Mouse (Mus musculus): Measurements from ENCODE around the gene C1qtnf5. TPM values are rescaled to one million over a fixed set of nuclear protein-coding genes. Genes with fewer than 3 reads are reported as not detected.
A peak's percentile ranks its signal among the peaks of the same experiment; 100 is the strongest.

The C1qtnf5 gene
- polyA plus RNA-seq, 1 experiment from 2014 or later = 2.1 TPM

DNA sequence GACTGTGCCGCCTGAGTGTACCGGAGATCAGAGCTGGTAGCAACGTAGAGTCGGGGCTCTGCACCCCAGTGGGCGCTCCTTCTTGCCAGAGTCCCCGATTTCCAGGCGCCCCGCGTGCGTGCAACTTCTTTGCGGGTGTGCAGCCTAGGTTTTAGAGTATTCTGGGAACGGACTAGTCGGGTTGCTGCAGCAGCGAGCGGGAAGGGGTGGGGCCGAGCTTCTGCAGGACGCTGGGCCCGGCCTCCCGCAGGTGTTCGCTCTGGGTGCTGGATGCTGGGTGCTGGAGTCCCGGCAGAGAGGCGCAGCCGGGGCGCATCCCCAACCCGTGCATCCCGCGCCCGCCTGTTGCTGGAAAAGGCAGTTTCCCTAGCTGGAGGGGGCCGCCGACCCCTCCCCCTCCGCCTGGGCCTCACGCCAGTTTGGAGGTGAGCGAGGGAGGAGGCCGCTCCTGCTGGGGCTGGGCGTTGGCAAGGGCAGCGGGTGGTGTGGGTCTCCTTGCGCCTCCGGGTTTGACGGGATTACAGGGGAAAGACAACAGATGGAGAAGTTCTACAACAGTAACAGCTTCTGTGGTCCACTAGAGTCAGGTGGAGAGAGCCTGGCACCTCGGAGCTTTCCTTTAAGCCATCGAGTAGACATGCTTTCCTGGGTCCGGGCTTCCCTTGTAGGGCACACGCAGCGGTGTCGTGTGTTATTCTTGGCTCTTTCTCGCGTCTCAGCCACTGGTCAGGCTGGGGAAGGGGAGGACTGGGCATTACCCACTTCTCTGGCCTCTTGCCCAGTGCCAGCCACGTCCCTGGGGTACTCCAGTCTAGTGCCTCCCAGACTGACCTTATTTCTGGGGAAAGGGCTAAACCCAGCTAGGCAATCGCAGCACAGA, 28.0 kb downstream of the C1qtnf5 start:
- Histone ChIP-seq H3K27me3 (replicated peaks) (no peaks in the 10 kb centered on the region), H3K36me3 (peaks cover 39% of the 10 kb centered on the region), H3K9ac (peak overlapping the region; percentile 98), H3K4me2 (peak overlapping the region; percentile 89), H3K4me3 (peak overlapping the region; percentile 94), H3K9me3 (no peaks in the 10 kb centered on the region), H3K27ac (replicated peaks) (peak overlapping the region; percentile 97), H3K4me1 (peaks cover 79% of the 10 kb centered on the region)
- ATAC-seq (ENCODE audit: extremely low read depth, insufficient number of reproducible peaks, low FRiP score, low TSS enrichment) = peak; percentile 35; the same call in 1 of the 2 replicates
- 1% methylated on average over 49 of the region's 49 CpGs for WGBS

DNA sequence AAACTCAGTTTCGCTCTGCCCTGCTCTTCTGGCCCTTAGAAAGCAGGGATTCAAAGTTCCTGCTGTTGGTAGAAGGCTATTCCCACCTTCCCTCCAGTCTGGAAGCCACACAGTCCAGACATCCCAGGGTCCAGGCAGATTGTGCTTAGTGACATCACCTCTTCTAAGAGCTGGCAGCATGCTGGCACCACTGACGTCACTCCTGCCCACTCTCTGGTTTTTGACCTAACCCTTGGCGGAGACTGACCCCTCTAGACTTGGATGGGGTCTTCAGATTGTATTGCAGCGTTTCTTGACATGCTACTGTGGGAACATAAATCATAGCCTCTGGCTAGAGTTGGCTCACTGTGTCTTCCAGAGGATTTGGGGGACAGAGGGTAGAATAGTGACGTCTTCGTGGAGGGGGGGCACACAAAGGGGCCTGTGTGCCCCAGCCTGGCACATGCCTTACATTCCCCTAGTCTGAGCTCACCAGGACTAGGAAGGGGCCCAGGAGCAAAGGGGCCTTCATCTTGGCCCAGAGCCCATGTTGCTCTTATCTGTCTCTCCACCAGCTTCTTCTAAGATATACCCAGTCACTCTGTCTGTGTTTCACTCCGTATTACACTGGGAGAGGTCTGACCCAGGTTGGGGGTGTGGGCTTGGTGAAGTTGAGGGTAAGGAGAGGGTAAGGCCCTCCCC, 28.8 kb downstream of the C1qtnf5 start:
- Histone ChIP-seq H3K4me3 (peak overlapping the region; percentile 94), H3K4me2 (peak overlapping the region; percentile 89), H3K9me3 (no peaks in the 10 kb centered on the region), H3K27ac (replicated peaks) (peak overlapping the region; percentile 97), H3K27me3 (replicated peaks) (no peaks in the 10 kb centered on the region), H3K9ac (peak overlapping the region; percentile 98), H3K4me1 (peaks cover 76% of the 10 kb centered on the region), H3K36me3 (peaks cover 46% of the 10 kb centered on the region)
- 9% methylated on average over 7 of the region's 7 CpGs for WGBS
- ATAC-seq (ENCODE audit: extremely low read depth, insufficient number of reproducible peaks, low FRiP score, low TSS enrichment) = no peak

DNA sequence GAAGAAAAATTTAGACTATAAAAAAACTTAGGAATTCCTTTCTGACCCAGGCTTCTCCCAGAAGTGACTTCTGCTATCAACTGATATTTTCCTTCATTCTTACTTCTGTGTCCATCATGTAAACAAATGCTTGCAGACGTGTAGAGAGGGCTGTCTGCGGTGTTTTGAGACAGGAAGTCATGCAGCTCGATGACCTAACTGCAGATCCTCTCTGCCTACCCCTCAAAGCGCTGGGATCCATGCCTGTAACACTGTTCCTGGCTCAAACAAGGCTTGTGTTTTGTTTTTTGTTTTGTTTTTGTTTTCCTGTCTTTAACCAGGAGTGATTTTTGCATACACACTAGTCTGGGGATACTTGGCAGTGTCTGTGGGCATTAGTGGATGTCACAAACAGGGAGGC, 30.8 kb downstream of the C1qtnf5 start:
- no peak for ATAC-seq (ENCODE audit: extremely low read depth, insufficient number of reproducible peaks, low FRiP score, low TSS enrichment)
- H3K9ac ChIP-seq = no peak overlapping the region
- WGBS = 46% methylated on average over 4 of the region's 4 CpGs
- peaks cover 56% of the 10 kb centered on the region for H3K4me1 ChIP-seq
- H3K4me2 ChIP-seq = no peak overlapping the region
- no peak overlapping the region for H3K27ac ChIP-seq (replicated peaks)
- H3K9me3 ChIP-seq = no peaks in the 10 kb centered on the region
- no peaks in the 10 kb centered on the region for H3K27me3 ChIP-seq (replicated peaks)
- H3K36me3 ChIP-seq = peaks cover 66% of the 10 kb centered on the region
- H3K4me3 ChIP-seq = no peak overlapping the region

DNA sequence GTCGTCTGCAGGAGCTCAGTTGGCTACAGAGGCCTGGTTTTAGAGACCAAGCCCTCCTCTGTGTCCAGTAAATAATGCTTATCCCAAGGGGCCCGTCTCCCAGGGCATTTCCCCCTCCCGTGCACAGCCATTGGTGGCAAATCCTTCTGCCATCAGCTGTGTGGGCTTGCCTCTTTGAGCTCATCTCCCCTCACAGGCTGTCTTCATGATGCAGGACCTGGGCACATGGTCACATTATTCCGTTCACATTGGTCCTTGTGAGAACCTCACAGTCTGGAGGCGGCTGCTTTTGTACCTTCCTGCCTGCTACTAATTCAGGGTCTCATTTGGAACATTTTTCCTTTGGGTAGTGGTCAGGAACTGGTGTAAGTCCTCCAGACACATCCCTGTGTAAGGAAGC, 34.9 kb downstream of the C1qtnf5 start:
- Histone ChIP-seq H3K36me3 (peaks cover 94% of the 10 kb centered on the region), H3K4me2 (no peak overlapping the region), H3K9ac (no peak overlapping the region), H3K4me1 (peaks cover 46% of the 10 kb centered on the region), H3K27me3 (replicated peaks) (no peaks in the 10 kb centered on the region), H3K9me3 (no peaks in the 10 kb centered on the region), H3K4me3 (no peak overlapping the region), H3K27ac (replicated peaks) (no peak overlapping the region)
- ATAC-seq (ENCODE audit: extremely low read depth, insufficient number of reproducible peaks, low FRiP score, low TSS enrichment) = no peak
- WGBS = 67% methylated on average over 5 of the region's 5 CpGs

DNA sequence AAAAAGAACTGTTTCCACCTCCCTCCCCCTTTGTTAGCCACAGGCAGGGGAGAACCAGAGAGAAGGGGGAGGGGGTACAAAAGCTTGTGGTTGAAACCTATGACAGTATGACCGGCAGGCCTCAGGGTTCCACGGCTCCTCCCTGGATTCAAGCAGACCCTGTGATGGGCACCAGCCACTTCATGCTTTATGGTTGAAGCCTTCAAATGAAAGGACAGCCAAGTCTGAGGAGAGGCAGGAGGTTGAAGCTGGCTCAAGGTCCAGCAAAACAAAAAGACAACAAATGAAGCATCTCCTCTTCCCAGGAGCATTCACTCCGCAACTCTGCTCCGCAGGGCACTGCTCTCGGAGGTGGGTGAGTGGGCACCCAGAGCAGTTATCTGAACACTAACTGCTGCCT, 36.4 kb downstream of the C1qtnf5 start:
- Histone ChIP-seq H3K4me1 (peaks cover 43% of the 10 kb centered on the region), H3K9me3 (no peaks in the 10 kb centered on the region), H3K4me3 (no peak overlapping the region), H3K27me3 (replicated peaks) (no peaks in the 10 kb centered on the region), H3K27ac (replicated peaks) (peak overlapping the region; percentile 45; the same call in 1 of the 2 replicates), H3K9ac (peak overlapping the region; percentile 28; the same call in 1 of the 2 replicates), H3K4me2 (no peak overlapping the region), H3K36me3 (peaks cover 87% of the 10 kb centered on the region)
- 69% methylated on average over 5 of the region's 5 CpGs for WGBS
- ATAC-seq (ENCODE audit: extremely low read depth, insufficient number of reproducible peaks, low FRiP score, low TSS enrichment) = no peak

DNA sequence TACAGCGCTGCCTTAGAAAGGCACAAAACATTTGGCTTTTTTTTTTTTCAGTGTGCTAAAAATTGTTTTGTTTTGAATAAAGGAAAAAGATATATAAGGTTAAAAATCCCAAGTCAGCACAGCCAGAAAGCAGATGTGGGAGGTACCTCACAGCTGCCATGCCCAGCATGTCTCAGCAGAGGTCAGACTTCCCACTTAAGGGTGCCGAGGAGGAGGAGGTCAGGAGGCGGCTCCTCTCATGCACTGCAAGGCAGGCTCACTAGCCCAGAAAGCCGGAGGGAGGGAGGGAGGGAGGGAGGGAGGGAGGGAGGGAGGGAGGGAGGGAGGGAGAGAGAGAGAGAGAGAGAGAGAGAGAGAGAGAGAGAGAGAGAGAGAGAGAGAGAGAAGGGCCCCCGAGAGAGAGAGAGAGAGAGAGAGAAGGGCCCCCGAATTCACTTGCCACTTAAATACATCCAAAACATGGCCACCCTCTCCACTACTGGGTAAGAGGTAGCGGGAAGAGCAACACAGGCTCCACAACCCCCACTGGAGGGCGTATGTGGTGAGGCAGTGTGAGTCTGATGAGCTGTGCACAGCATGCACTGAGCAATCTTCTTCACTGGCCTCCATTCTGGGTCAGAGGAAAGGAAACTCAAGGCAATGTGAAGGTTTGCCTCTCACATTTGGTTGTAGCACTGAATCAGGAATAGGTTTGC, 37.1 kb downstream of the C1qtnf5 start:
- H3K27me3 ChIP-seq (replicated peaks) = no peaks in the 10 kb centered on the region
- peaks cover 36% of the 10 kb centered on the region for H3K4me1 ChIP-seq
- H3K27ac ChIP-seq (replicated peaks) = peak overlapping the region; percentile 45; the same call in 1 of the 2 replicates
- H3K9ac ChIP-seq = 0 out of 2 replicates have a peak overlapping the region, but pooled peaks have one; percentile 28
- no peaks in the 10 kb centered on the region for H3K9me3 ChIP-seq
- H3K36me3 ChIP-seq = peaks cover 86% of the 10 kb centered on the region
- no peak overlapping the region for H3K4me2 ChIP-seq
- ATAC-seq (ENCODE audit: extremely low read depth, insufficient number of reproducible peaks, low FRiP score, low TSS enrichment) = no peak
- no peak overlapping the region for H3K4me3 ChIP-seq
- WGBS = 28% methylated on average over 7 of the region's 8 CpGs

DNA sequence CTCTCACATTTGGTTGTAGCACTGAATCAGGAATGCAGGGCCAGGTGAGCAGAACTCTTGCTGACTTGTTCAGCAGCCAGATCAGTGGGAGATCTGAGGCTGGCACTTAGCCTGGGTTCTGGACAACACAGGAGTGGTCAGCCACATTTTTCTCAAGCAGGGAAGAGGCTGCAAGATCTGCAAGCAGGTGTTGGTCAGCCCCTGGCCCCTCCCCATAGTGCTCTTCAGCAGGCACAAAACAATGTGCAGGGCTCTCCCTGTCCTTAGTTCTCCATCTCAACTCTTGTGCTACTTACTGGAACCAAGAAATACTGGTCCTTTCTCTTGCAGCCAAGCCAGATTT, 37.6 kb downstream of the C1qtnf5 start:
- Histone ChIP-seq H3K27me3 (replicated peaks) (no peaks in the 10 kb centered on the region), H3K9me3 (no peaks in the 10 kb centered on the region), H3K4me1 (peaks cover 33% of the 10 kb centered on the region), H3K36me3 (peaks cover 86% of the 10 kb centered on the region), H3K4me2 (no peak overlapping the region), H3K4me3 (no peak overlapping the region), H3K27ac (replicated peaks) (peak overlapping the region; percentile 45; the same call in 1 of the 2 replicates), H3K9ac (no peak overlapping the region)
- no peak for ATAC-seq (ENCODE audit: extremely low read depth, insufficient number of reproducible peaks, low FRiP score, low TSS enrichment)

DNA sequence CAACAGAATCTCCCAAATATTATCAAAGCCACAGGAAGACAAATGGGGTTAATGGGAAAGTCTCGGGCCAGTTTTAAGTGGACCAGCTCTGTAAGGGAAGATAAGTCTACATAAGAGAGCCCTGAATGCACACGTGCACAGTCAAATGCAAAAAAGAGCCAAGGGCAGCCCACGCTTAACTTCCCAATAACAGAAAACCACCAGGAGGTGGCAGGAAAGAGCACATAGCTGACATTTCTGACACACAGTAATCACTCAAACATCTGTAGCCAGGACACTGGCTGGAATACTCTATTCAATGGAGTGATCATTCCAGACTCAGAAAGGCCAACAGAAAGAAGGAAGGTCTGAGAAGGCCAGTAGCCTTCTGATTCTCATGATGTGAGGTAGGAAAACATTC, 40.2 kb downstream of the C1qtnf5 start:
- Histone ChIP-seq H3K4me3 (no peak overlapping the region), H3K9ac (no peak overlapping the region), H3K27ac (replicated peaks) (no peak overlapping the region), H3K4me1 (peaks cover 29% of the 10 kb centered on the region), H3K27me3 (replicated peaks) (no peaks in the 10 kb centered on the region), H3K4me2 (no peak overlapping the region), H3K36me3 (peaks cover 86% of the 10 kb centered on the region), H3K9me3 (no peaks in the 10 kb centered on the region)
- 46% methylated on average over 3 of the region's 3 CpGs for WGBS
- ATAC-seq (ENCODE audit: extremely low read depth, insufficient number of reproducible peaks, low FRiP score, low TSS enrichment) = no peak

Other genes starting within 250 kb of the C1qtnf5 start
- 0.47 and 0.98 TPM in 2 replicates for gene Thy1, start 63.9 kb upstream of the C1qtnf5 start, polyA plus RNA-seq (2015; fragmentation: Nextera tagmentation; extraction: Ambion mirVana)
- 48.5 and 66.0 TPM in 2 replicates for gene Usp2, start 40.2 kb upstream of the C1qtnf5 start, polyA plus RNA-seq (2015; fragmentation: Nextera tagmentation; extraction: Ambion mirVana)
- not detected in 2 replicates for gene Mfrp, start 5.5 kb upstream of the C1qtnf5 start, polyA plus RNA-seq (2015; fragmentation: Nextera tagmentation; extraction: Ambion mirVana)
- gene Gm49380, start 6.3 kb downstream of the C1qtnf5 start, polyA plus RNA-seq (2015; fragmentation: Nextera tagmentation; extraction: Ambion mirVana) = not detected in 2 replicates
- 38.5 and 39.3 TPM in 2 replicates for gene Rnf26, start 6.3 kb downstream of the C1qtnf5 start, polyA plus RNA-seq (2015; fragmentation: Nextera tagmentation; extraction: Ambion mirVana)
- 112 and 127 TPM in 2 replicates for gene Mcam, start 27.2 kb downstream of the C1qtnf5 start, polyA plus RNA-seq (2015; fragmentation: Nextera tagmentation; extraction: Ambion mirVana)
- gene Cbl, start 126.8 kb downstream of the C1qtnf5 start, polyA plus RNA-seq (2015; fragmentation: Nextera tagmentation; extraction: Ambion mirVana) = 10.4 and 11.9 TPM in 2 replicates
- gene Ccdc153, start 133.4 kb downstream of the C1qtnf5 start, polyA plus RNA-seq (2015; fragmentation: Nextera tagmentation; extraction: Ambion mirVana) = not detected in 2 replicates
- 0.12 TPM in 1 of 2 replicates, not detected in the other for gene Pdzd3, start 144.2 kb downstream of the C1qtnf5 start, polyA plus RNA-seq (2015; fragmentation: Nextera tagmentation; extraction: Ambion mirVana)
- gene Nlrx1, start 161.4 kb downstream of the C1qtnf5 start, polyA plus RNA-seq (2015; fragmentation: Nextera tagmentation; extraction: Ambion mirVana) = 5.6 and 5.9 TPM in 2 replicates
- gene Abcg4, start 181.4 kb downstream of the C1qtnf5 start, polyA plus RNA-seq (2015; fragmentation: Nextera tagmentation; extraction: Ambion mirVana) = 2.1 and 3.5 TPM in 2 replicates
- gene Hinfp, start 198.4 kb downstream of the C1qtnf5 start, polyA plus RNA-seq (2015; fragmentation: Nextera tagmentation; extraction: Ambion mirVana) = 14.9 and 16.0 TPM in 2 replicates
- 7.1 TPM in 2 replicates for gene C2cd2l, start 213.0 kb downstream of the C1qtnf5 start, polyA plus RNA-seq (2015; fragmentation: Nextera tagmentation; extraction: Ambion mirVana)
- gene Dpagt1, start 218.8 kb downstream of the C1qtnf5 start, polyA plus RNA-seq (2015; fragmentation: Nextera tagmentation; extraction: Ambion mirVana) = 33.4 and 34.4 TPM in 2 replicates
- 196 and 199 TPM in 2 replicates for gene H2afx, start 227.4 kb downstream of the C1qtnf5 start, polyA plus RNA-seq (2015; fragmentation: Nextera tagmentation; extraction: Ambion mirVana)
- gene Hmbs, start 237.0 kb downstream of the C1qtnf5 start, polyA plus RNA-seq (2015; fragmentation: Nextera tagmentation; extraction: Ambion mirVana) = 135 and 149 TPM in 2 replicates